23 mouse cellular contexts compared by ENCODE assay signal in genomic region chr3:149410518-149410917, GRCm38 (mm10).
DNase-seq lines count a peak whose midpoint lies in the region; ATAC-seq and TF ChIP-seq lines count a peak whose summit lies in the region.
"Had no signal": no experiment of that assay in that cellular context is flagged by ENCODE, and none has a peak within 500 bp of the region (broad histone marks: within the 10 kb centered on the region; RNA-seq: fewer than 3 reads in every experiment).

No protein-coding gene starts in this region.

- H3K9me3 ChIP-seq in CH12.LX (replicated peaks; ENCODE audit: low read length) = no peaks in the 10 kb centered on the region
- H3K9me3 ChIP-seq in hindbrain, postnatal 0 days (ENCODE audit: low read length) = no peaks in the 10 kb centered on the region

- no peak overlapping the region for H3K27ac ChIP-seq in CH12.LX (ENCODE audit: insufficient read depth, low read depth)
- no peak overlapping the region for H3K27ac ChIP-seq in hindbrain, postnatal 0 days

- TF ChIP-seq POLR2A in CH12.LX (IDR thresholded peaks at IDR 0.05; ENCODE audit: low read depth, low read length) = no peak

- peak; percentile 14 for DNase-seq in 416B (ENCODE audit: low read depth)
- DNase-seq in A20 (ENCODE audit: low read depth, low spot score) = peak; percentile 6
- peak; percentile 60 for DNase-seq in CH12.LX (ENCODE audit: extremely low read depth)
- DNase-seq in hindbrain, postnatal 0 days (ENCODE audit: low spot score) = no peak
- no peak for DNase-seq in cerebellum, postnatal 4 days (ENCODE audit: low spot score in 2 of 2)
- DNase-seq in ovary, postnatal 14 days (ENCODE audit: low spot score) = no peak
- DNase-seq: adrenal gland, adult 2 months; adrenal gland, adult 8-10 months; adrenal gland, postnatal 10 days; adrenal gland, postnatal 14 days; adrenal gland, postnatal 25 days; adrenal gland, postnatal 36 days; B cell, adult 2 months; cerebellum, adult 11 months; cerebellum, adult 11-12 months; cerebellum, adult 18-20 months; cerebellum, adult 2 months; cerebellum, adult 8-10 months; cerebellum, adult 9-10 months had no signal

- TF ChIP-seq CTCF in CH12.LX (conservative IDR thresholded peaks at IDR 0.05 in 1 of 2, IDR thresholded peaks at IDR 0.05 in 1 of 2; ENCODE audit: low read depth in 2 of 2, low read length in 2 of 2) = no peak
- no peak for TF ChIP-seq CTCF in hindbrain, postnatal 0 days (IDR thresholded peaks at IDR 0.05; ENCODE audit: low read depth)

- no peak overlapping the region for H3K4me2 ChIP-seq in CH12.LX (ENCODE audit: insufficient read depth, low read depth, poor library complexity, severe bottlenecking)
- H3K4me2 ChIP-seq in hindbrain, postnatal 0 days (ENCODE audit: low read depth, low read length) = no peak overlapping the region

- dilution Hi-C loops in CH12.LX (cut with MboI; ENCODE audit: extremely low pct_ligation_motif_present, extremely low pct_unique_long_range_greater_than_20kb, low sequenced_read_pairs) = no loop called here

- ATAC-seq in hindbrain, postnatal 0 days = no peak
- ATAC-seq: activated CD4-positive, CD25-positive, alpha-beta regulatory T cell, adult 4 months; CD4-positive, CD25-positive, alpha-beta regulatory T cell, adult 4 months; Patski had no signal

- 97% methylated on average over 2 of the region's 2 CpGs for WGBS in hindbrain, postnatal 0 days

- peak; percentile 71 for TF ChIP-seq EP300 in CH12.LX (IDR thresholded peaks at IDR 0.05; ENCODE audit: low read length)

- H3K4me1 ChIP-seq in CH12.LX (ENCODE audit: control insufficient read depth in 1 of 2, insufficient read depth in 2 of 2) = peaks cover 0 to 13% of the 10 kb centered on the region in 2 experiments; a peak in 2 of 4 replicates
- no peaks in the 10 kb centered on the region for H3K4me1 ChIP-seq in hindbrain, postnatal 0 days (ENCODE audit: insufficient read depth, low read length)

- no peak for TF ChIP-seq RAD21 in CH12.LX (IDR thresholded peaks at IDR 0.05; ENCODE audit: low read depth, low read length)

- H3K36me3 ChIP-seq in CH12.LX (replicated peaks in 1 of 2; ENCODE audit: control insufficient read depth in 1 of 2, insufficient read depth in 1 of 2, low read length in 1 of 2) = no peaks in the 10 kb centered on the region
- no peaks in the 10 kb centered on the region for H3K36me3 ChIP-seq in hindbrain, postnatal 0 days (ENCODE audit: insufficient read depth, low read length)
- H3K36me3 ChIP-seq: G1E had no signal

- no peak overlapping the region for H3K9ac ChIP-seq in CH12.LX (ENCODE audit: insufficient read depth, low read depth)
- H3K9ac ChIP-seq in hindbrain, postnatal 0 days (replicated peaks; ENCODE audit: low read length) = no peak overlapping the region

- H3K79me2 ChIP-seq in CH12.LX (replicated peaks; ENCODE audit: control insufficient read depth, extremely low read depth, insufficient read depth, poor library complexity, severe bottlenecking) = no peaks in the 10 kb centered on the region

- no peak overlapping the region for H3K4me3 ChIP-seq in CH12.LX (replicated peaks in 1 of 3; ENCODE audit: low read depth in 2 of 3, low read length in 2 of 3, poor library complexity in 1 of 3)
- no peak overlapping the region for H3K4me3 ChIP-seq in hindbrain, postnatal 0 days (ENCODE audit: low read length)

- no peaks in the 10 kb centered on the region for H3K27me3 ChIP-seq in CH12.LX (replicated peaks)
- H3K27me3 ChIP-seq in hindbrain, postnatal 0 days (ENCODE audit: insufficient read depth, low read length) = no peaks in the 10 kb centered on the region

- in situ Hi-C loops in CH12.LX (cut with MboI; ENCODE audit: low pct_ligation_motif_present, low pct_unique_long_range_greater_than_20kb, low sequenced_read_pairs) = no loop called here

TF ChIP-seq in CH12.LX, 34 proteins besides CTCF, POLR2A, EP300 and RAD21:
- TF ChIP-seq BHLHE40 (IDR thresholded peaks at IDR 0.05; ENCODE audit: low read depth, low read length) (0 out of 2 replicates have a peak, but pooled peaks have one; percentile 19), IRF4 (IDR thresholded peaks at IDR 0.05; ENCODE audit: low read depth, low read length) (peak; percentile 76), MEF2A (IDR thresholded peaks at IDR 0.05; ENCODE audit: borderline replicate concordance, low read depth, low read length) (no peak), JUN (IDR thresholded peaks at IDR 0.05; ENCODE audit: insufficient read depth, low read depth, low read length) (peak; percentile 57; the same call in 1 of the 2 replicates), SMC3 (IDR thresholded peaks at IDR 0.05; ENCODE audit: low read depth, low read length) (no peak), CHD1 (IDR thresholded peaks at IDR 0.05; ENCODE audit: low read depth, low read length) (no peak), USF2 (conservative IDR thresholded peaks at IDR 0.05; ENCODE audit: low read depth, low read length) (no peak), MYC (IDR thresholded peaks at IDR 0.05; ENCODE audit: low read depth, low read length) (peak; percentile 30; the same call in 1 of the 2 replicates), TBP (conservative IDR thresholded peaks at IDR 0.05; ENCODE audit: low read depth, low read length) (no peak), UBTF (IDR thresholded peaks at IDR 0.05; ENCODE audit: low read depth, low read length) (no peak), ZKSCAN1 (IDR thresholded peaks at IDR 0.05; ENCODE audit: borderline replicate concordance, low read depth, low read length) (no peak), RCOR1 (conservative IDR thresholded peaks at IDR 0.05; ENCODE audit: low read depth, low read length) (no peak), HCFC1 (IDR thresholded peaks at IDR 0.05; ENCODE audit: low read depth, low read length) (no peak), CHD2 (IDR thresholded peaks at IDR 0.05; ENCODE audit: low read length) (no peak), MAX (IDR thresholded peaks at IDR 0.05; ENCODE audit: low read length) (0 out of 2 replicates have a peak, but pooled peaks have one; percentile 33), JUND (conservative IDR thresholded peaks at IDR 0.05; ENCODE audit: low read depth, low read length) (peak; percentile 86), MAFK (IDR thresholded peaks at IDR 0.05; ENCODE audit: insufficient replicate concordance, low read length) (no peak), SIN3A (IDR thresholded peaks at IDR 0.05; ENCODE audit: low read length) (no peak), MAZ (IDR thresholded peaks at IDR 0.05; ENCODE audit: low read depth, low read length) (no peak), PAX5 (IDR thresholded peaks at IDR 0.05; ENCODE audit: low read length) (no peak), ETS1 (conservative IDR thresholded peaks at IDR 0.05; ENCODE audit: low read depth, low read length) (peak; percentile 21; the same call in 1 of the 2 replicates)

Comparison
In these comparisons a context has a peak if more than half of its experiments do, and no peak if none do; other contexts are left out.
1. DNase-seq: peak in 416B (single experiment), A20 (single experiment) and CH12.LX (single experiment); none in hindbrain, postnatal 0 days (single experiment), cerebellum, postnatal 4 days (0 of 2) and ovary, postnatal 14 days (single experiment).